Mouse (Mus musculus): ENCODE measurements at regions not wholly inside any gene's neighbourhood (a gene's known extent, or its start where the extent isn't known, plus 50 kb on each side); places are given as distances from the start of the nearest gene placed in this dataset.

DNA sequence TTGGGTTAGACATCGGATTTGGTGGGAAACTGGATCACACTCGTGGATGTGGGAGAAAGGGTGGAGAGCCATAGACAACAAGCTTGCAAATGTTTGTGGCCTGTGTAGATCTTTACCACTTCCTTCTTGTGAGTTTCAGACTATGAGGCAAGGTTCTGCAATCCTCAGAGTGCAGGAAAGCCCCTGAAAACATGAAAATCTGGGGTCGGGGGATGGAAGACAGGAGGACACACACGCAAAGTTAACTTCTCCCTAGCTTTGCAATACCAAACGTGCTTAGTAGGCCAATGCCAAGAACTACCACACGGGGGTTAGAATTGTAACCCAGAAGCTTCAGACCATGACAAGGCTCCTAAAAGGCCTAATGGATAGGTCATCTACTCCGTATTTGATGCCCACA is 69.4 kb upstream of the Man2a1 start:
- no peaks in the 10 kb centered on the region for H3K36me3 ChIP-seq (ENCODE audit: control insufficient read depth in 1 of 2, insufficient read depth in 2 of 2, low read length in 2 of 2)
- H3K27ac ChIP-seq (ENCODE audit: control insufficient read depth, low read depth, low read length): no peak overlapping the region
- H3K79me2 ChIP-seq (ENCODE audit: control insufficient read depth, insufficient read depth, low read length, poor library complexity): no peaks in the 10 kb centered on the region
- no peak for DNase-seq (ENCODE audit: low read depth, low spot score)
- H3K4me3 ChIP-seq (ENCODE audit: control insufficient read depth in 1 of 2, insufficient read depth in 1 of 2, low read depth in 2 of 2, low read length in 2 of 2): no peak overlapping the region
- H3K9ac ChIP-seq (ENCODE audit: control insufficient read depth, low read depth, low read length, poor library complexity, severe bottlenecking): no peak overlapping the region
- H3K27me3 ChIP-seq (ENCODE audit: control insufficient read depth in 1 of 2, insufficient read depth in 2 of 2, low read length in 2 of 2): no peaks in the 10 kb centered on the region; a peak in 1 of 4 replicates
- TF ChIP-seq MAZ (IDR thresholded peaks at IDR 0.05; ENCODE audit: low read depth, low read length) (no peak), GABPA (IDR thresholded peaks at IDR 0.05; ENCODE audit: low read depth, low read length) (no peak), TCF12 (IDR thresholded peaks at IDR 0.05; ENCODE audit: low read depth, low read length) (no peak), USF2 (IDR thresholded peaks at IDR 0.05; ENCODE audit: borderline replicate concordance in 1 of 2, insufficient read depth in 1 of 2, low read depth in 1 of 2, low read length in 2 of 2) (no peak), NRF1 (IDR thresholded peaks at IDR 0.05; ENCODE audit: insufficient read depth, low read depth, low read length, poor library complexity, severe bottlenecking) (no peak), SIN3A (IDR thresholded peaks at IDR 0.05; ENCODE audit: low read length) (no peak), MAFK (IDR thresholded peaks at IDR 0.05; ENCODE audit: borderline replicate concordance, low read depth, low read length) (no peak), NELFE (IDR thresholded peaks at IDR 0.05; ENCODE audit: low read depth, low read length) (no peak), E2F4 (IDR thresholded peaks at IDR 0.05; ENCODE audit: borderline replicate concordance, low read depth, low read length) (no peak), CHD1 (IDR thresholded peaks at IDR 0.05; ENCODE audit: low read depth, low read length) (no peak), ZC3H11A (IDR thresholded peaks at IDR 0.05; ENCODE audit: low read depth, low read length) (no peak), MYB (IDR thresholded peaks at IDR 0.05; ENCODE audit: low read depth, low read length) (no peak), USF1 (IDR thresholded peaks at IDR 0.05; ENCODE audit: low read depth, low read length) (no peak), RCOR1 (IDR thresholded peaks at IDR 0.05; ENCODE audit: low read depth, low read length) (no peak), GATA1 (IDR thresholded peaks at IDR 0.05; ENCODE audit: low read depth, low read length) (no peak), BHLHE40 (IDR thresholded peaks at IDR 0.05; ENCODE audit: borderline replicate concordance, low read depth, low read length) (no peak), MYC (IDR thresholded peaks at IDR 0.05; ENCODE audit: low read depth, low read length) (no peak), ZMIZ1 (IDR thresholded peaks at IDR 0.05; ENCODE audit: low read depth, low read length) (no peak), CTCF (IDR thresholded peaks at IDR 0.05 in 2 of 3, conservative IDR thresholded peaks at IDR 0.05 in 1 of 3; ENCODE audit: control insufficient read depth in 1 of 3, insufficient read depth in 1 of 3, low read depth in 2 of 3, low read length in 3 of 3, poor library complexity in 1 of 3, severe bottlenecking in 1 of 3) (no peak)
- H3K4me1 ChIP-seq (ENCODE audit: control insufficient read depth in 1 of 2, insufficient read depth in 2 of 2, low read length in 2 of 2): 0 out of 4 replicates have a peak, but pooled peaks cover 0 to 11% of the 10 kb centered on the region in 2 experiments
- H3K9me3 ChIP-seq (replicated peaks; ENCODE audit: insufficient read depth, low read length): no peaks in the 10 kb centered on the region

- Histone ChIP-seq H3K79me2 (ENCODE audit: control insufficient read depth, insufficient read depth, low read length, poor library complexity) (no peaks in the 10 kb centered on the region), H3K27ac (ENCODE audit: control insufficient read depth, low read depth, low read length) (no peak overlapping the region), H3K36me3 (ENCODE audit: control insufficient read depth in 1 of 2, insufficient read depth in 2 of 2, low read length in 2 of 2) (no peaks in the 10 kb centered on the region), H3K4me1 (ENCODE audit: control insufficient read depth in 1 of 2, insufficient read depth in 2 of 2, low read length in 2 of 2) (no peaks in the 10 kb centered on the region), H3K27me3 (ENCODE audit: control insufficient read depth in 1 of 2, insufficient read depth in 2 of 2, low read length in 2 of 2) (no peaks in the 10 kb centered on the region; a peak in 1 of 4 replicates), H3K4me3 (ENCODE audit: control insufficient read depth in 1 of 2, insufficient read depth in 1 of 2, low read depth in 2 of 2, low read length in 2 of 2) (no peak overlapping the region), H3K9ac (ENCODE audit: control insufficient read depth, low read depth, low read length, poor library complexity, severe bottlenecking) (no peak overlapping the region), H3K9me3 (replicated peaks; ENCODE audit: insufficient read depth, low read length) (no peaks in the 10 kb centered on the region)
- DNase-seq (ENCODE audit: low read depth, low spot score): no peak
- no peak for TF ChIP-seq HCFC1 (IDR thresholded peaks at IDR 0.05; ENCODE audit: low read depth, low read length)
- TF ChIP-seq MYC (IDR thresholded peaks at IDR 0.05; ENCODE audit: low read depth, low read length): no peak
- TF ChIP-seq TBP (IDR thresholded peaks at IDR 0.05; ENCODE audit: low read depth, low read length): no peak
- no peak for TF ChIP-seq CTCF (IDR thresholded peaks at IDR 0.05 in 2 of 3, conservative IDR thresholded peaks at IDR 0.05 in 1 of 3; ENCODE audit: control insufficient read depth in 1 of 3, insufficient read depth in 1 of 3, low read depth in 2 of 3, low read length in 3 of 3, poor library complexity in 1 of 3, severe bottlenecking in 1 of 3)
- no peak for TF ChIP-seq MAZ (IDR thresholded peaks at IDR 0.05; ENCODE audit: low read depth, low read length)
- no peak for TF ChIP-seq ELF1 (IDR thresholded peaks at IDR 0.05; ENCODE audit: low read depth, low read length)
- no peak for TF ChIP-seq USF1 (IDR thresholded peaks at IDR 0.05; ENCODE audit: low read depth, low read length)
- no peak for TF ChIP-seq BHLHE40 (IDR thresholded peaks at IDR 0.05; ENCODE audit: borderline replicate concordance, low read depth, low read length)
- no peak for TF ChIP-seq TAL1 (IDR thresholded peaks at IDR 0.05; ENCODE audit: low read length)
- no peak for TF ChIP-seq TCF12 (IDR thresholded peaks at IDR 0.05; ENCODE audit: low read depth, low read length)
- no peak for TF ChIP-seq E2F4 (IDR thresholded peaks at IDR 0.05; ENCODE audit: borderline replicate concordance, low read depth, low read length)
- TF ChIP-seq SMC3 (IDR thresholded peaks at IDR 0.05; ENCODE audit: low read depth, low read length): no peak
- no peak for TF ChIP-seq MXI1 (IDR thresholded peaks at IDR 0.05; ENCODE audit: low read depth, low read length)
- no peak for TF ChIP-seq NRF1 (IDR thresholded peaks at IDR 0.05; ENCODE audit: insufficient read depth, low read depth, low read length, poor library complexity, severe bottlenecking)
- no peak for TF ChIP-seq JUND (IDR thresholded peaks at IDR 0.05; ENCODE audit: low read depth, low read length)
Measured at GRCm38 (mm10) chr17:64534323-64534722, 66.2 kb upstream of the Man2a1 start.
